Mouse (Mus musculus) layer of hippocampus, adult 8-10 months (tissue): Measurements from ENCODE around the gene Gm20737. TPM values are rescaled to one million over a fixed set of nuclear protein-coding genes. Genes with fewer than 3 reads are reported as not detected.
"Not testable (repeated sequence)": the region's sequence is repeated elsewhere in the genome, so short reads cannot be mapped to it uniquely, and the experiment has no call there.

Experiments used
- DNase-seq, 2 experiments: peaks; one replicate each; pipeline ENCODE4 v3.0.0; 2022; ENCODE audit warnings: low spot score in 2 of 2
- total RNA-seq, 4 experiments: library from RNA; stranded (reverse); gene quantifications; 2 replicates each; pipeline ENCODE4 v1.2.4; 2022

Gm20737 gene
- not detected for total RNA-seq

DNA sequence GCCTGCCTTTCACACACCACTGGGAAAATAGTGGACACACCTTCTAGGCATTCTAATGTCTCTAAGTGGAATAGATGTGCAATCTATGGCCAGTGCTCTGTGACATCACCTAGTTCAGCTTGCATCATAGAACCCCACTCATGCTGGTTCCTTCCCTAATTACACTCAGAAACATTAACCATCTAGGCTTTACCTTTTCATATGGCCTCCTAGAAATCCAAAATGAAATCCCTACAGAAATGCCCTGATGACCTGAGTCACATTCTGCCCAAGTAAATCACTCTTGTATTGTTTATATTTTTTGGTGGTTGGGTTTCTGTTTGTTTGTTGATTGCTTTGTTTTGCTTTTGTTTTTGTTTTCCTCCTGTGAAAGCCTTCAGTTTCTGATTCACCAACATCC lies at the start of gene Gm20737:
Gm20737 (minus strand) TSS at position 101 of the 400 bp plus-strand sequence.
- DNase-seq, result not testable (repeated sequence)

- not testable (repeated sequence) for DNase-seq
Measured at GRCm38 (mm10) chrY:10553153-10553552, 17.3 kb upstream of the Gm20737 start, which contains the start of gene Gm21775. Gm21775 (plus strand) TSS chrY:10553453.

Other genes starting within 250 kb of the Gm20737 start
- not detected for gene Gm20834, start 211.5 kb downstream of the Gm20737 start, total RNA-seq
- not detected for gene Gm28510, start 123.3 kb downstream of the Gm20737 start, total RNA-seq
- gene Gm21775, start 17.4 kb upstream of the Gm20737 start, total RNA-seq, result not detected
- gene Gm21900, start 80.3 kb upstream of the Gm20737 start, total RNA-seq, result not detected
- not detected for gene Gm20777, start 216.4 kb upstream of the Gm20737 start, total RNA-seq